Mouse (Mus musculus): ENCODE data around the gene Pramel3. TPM values are rescaled to one million over a fixed set of nuclear protein-coding genes. Genes with fewer than 3 reads are reported as not detected.
"Not testable (repeated sequence)": the region's sequence is repeated elsewhere in the genome, so short reads cannot be mapped to it uniquely, and the experiment has no call there.

Gene Pramel3
- polyA plus RNA-seq (2015; fragmentation: Nextera tagmentation; extraction: Ambion mirVana): not detected in 2 replicates

DNA sequence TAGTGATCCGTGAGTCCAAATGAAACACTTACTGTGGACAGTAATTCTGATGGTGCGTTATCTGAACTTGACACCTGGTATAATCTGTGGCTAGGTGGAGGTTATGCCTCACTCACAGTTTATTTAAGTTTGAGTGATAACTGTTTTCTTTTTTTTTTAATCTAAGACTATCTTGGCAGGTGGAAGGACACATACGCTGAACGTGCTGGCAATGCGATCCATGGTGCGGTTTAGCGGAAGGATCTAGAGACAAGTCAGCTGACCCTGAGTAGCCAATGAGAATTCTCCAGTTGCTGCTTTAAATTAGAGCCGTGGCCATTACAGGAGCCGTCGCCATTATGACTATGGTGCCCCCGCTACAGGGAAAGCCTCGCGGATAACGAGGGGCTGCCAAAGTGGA, at the start of gene Pramel3:
Pramel3 (plus strand) TSS at position 301 of the 400 bp plus-strand sequence.
- H3K4me1 ChIP-seq; H3K9me3 ChIP-seq; H3K27me3 ChIP-seq (replicated peaks); H3K27ac ChIP-seq (replicated peaks); H3K4me3 ChIP-seq; H3K36me3 ChIP-seq; H3K4me2 ChIP-seq; H3K9ac ChIP-seq; ATAC-seq (ENCODE audit: extremely low read depth, insufficient number of reproducible peaks, low FRiP score, low TSS enrichment): not testable (repeated sequence)
- 83% methylated on average over 14 of the region's 14 CpGs for WGBS

DNA sequence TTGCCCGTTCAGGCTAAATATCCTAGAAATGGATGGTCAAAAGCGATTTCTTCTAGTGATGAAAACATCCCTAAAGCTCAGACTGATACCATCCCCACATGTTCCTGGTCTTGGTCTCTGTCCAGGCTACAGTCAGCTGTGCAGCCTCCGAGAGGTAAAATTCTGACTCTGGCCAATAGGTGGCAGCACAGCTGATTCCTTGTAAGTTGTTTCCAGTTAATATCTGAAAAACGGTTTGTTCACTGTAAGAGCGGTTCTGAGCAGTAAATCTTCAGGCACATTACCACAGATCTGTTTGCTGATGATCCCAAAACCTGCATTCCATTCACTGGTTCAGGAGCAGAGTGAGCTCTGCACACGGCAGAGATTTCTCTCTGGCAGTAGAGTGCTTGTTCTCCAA, 58.6 kb downstream of the Pramel3 start:
- H3K4me2 ChIP-seq; H3K4me1 ChIP-seq; H3K4me3 ChIP-seq; H3K27ac ChIP-seq (replicated peaks); H3K9me3 ChIP-seq; H3K27me3 ChIP-seq (replicated peaks); H3K9ac ChIP-seq; ATAC-seq (ENCODE audit: extremely low read depth, insufficient number of reproducible peaks, low FRiP score, low TSS enrichment); H3K36me3 ChIP-seq: not testable (repeated sequence)
- 15% methylated on average over 3 of the region's 6 CpGs for whole genome bisulfite sequencing

DNA sequence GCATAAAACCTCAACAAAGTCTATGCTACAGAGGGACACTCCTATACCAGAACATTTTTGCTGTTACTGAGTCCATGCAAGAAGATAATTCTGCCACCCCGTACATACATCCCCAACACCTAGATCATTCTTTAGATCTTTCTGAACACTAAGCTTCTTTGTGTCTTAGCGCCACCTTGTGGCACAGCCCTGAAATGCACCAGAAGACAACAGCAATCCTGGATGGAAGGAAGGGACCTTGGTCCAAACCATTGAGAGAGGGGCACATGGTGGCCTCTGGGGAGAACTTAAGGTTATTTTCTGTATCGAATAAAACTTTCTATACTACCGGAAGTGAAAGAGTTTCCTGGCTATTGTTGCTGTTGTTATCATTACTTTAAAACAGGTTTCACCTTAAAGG, 59.8 kb downstream of the Pramel3 start:
- H3K36me3 ChIP-seq; H3K4me1 ChIP-seq; H3K27ac ChIP-seq (replicated peaks); H3K4me3 ChIP-seq; H3K27me3 ChIP-seq (replicated peaks); ATAC-seq (ENCODE audit: extremely low read depth, insufficient number of reproducible peaks, low FRiP score, low TSS enrichment); H3K9me3 ChIP-seq; H3K4me2 ChIP-seq; H3K9ac ChIP-seq: not testable (repeated sequence)
- no CpG with 5 or more reads among the region's 4 CpGs for WGBS

Other genes with a start within 250 kb of the Pramel3 start
- gene Gm15023, start 124.7 kb upstream of the Pramel3 start, polyA plus RNA-seq (2015; fragmentation: Nextera tagmentation; extraction: Ambion mirVana): not detected in 2 replicates
- gene Tceal6, start 91.6 kb upstream of the Pramel3 start, polyA plus RNA-seq (2015; fragmentation: Nextera tagmentation; extraction: Ambion mirVana): 1.5 and 2.3 TPM in 2 replicates
- gene Gm5128, start 71.0 kb downstream of the Pramel3 start, polyA plus RNA-seq (2015; fragmentation: Nextera tagmentation; extraction: Ambion mirVana): 0.04 TPM in 1 of 2 replicates, not detected in the other
- not detected in 2 replicates for gene Gm7903, start 131.5 kb downstream of the Pramel3 start, polyA plus RNA-seq (2015; fragmentation: Nextera tagmentation; extraction: Ambion mirVana)
- not detected in 2 replicates for gene AV320801, start 192.3 kb downstream of the Pramel3 start, polyA plus RNA-seq (2015; fragmentation: Nextera tagmentation; extraction: Ambion mirVana)

Measured in heart, embryonic 13.5 days (tissue).